Mouse (Mus musculus): ENCODE measurements around the gene Lclat1. TPM values are rescaled to one million over a fixed set of nuclear protein-coding genes. Genes with fewer than 3 reads are reported as not detected.
A peak's percentile ranks its signal among the peaks of the same experiment; 100 is the strongest.
"Not testable (repeated sequence)": the region's sequence is repeated elsewhere in the genome, so short reads cannot be mapped to it uniquely, and the experiment has no call there.

Lclat1 gene
- polyA plus RNA-seq, 1 experiment from 2014 or later = 12.9 TPM

DNA sequence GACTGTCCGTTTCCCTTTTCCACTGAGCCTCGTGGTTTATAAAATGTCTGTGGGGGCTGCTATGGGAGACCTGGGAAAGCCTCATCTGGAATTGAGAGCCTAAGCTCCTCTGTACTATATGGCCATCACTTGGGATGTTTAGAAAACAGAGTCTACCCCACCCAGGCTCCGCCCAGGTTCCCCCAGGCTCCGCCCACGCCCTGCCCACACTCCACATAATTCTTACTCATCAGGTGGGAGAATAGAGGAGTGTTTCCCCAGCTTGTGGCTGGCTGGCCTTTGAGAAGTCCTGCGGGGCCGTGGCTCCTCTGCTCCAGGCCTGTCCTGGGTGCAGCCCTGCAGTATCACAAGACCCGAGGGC, 143.3 kb downstream of the Lclat1 start:
- no peaks in the 10 kb centered on the region for H3K36me3 ChIP-seq
- no peak overlapping the region for H3K4me3 ChIP-seq (replicated peaks)
- no peak overlapping the region for H3K4me2 ChIP-seq
- H3K9ac ChIP-seq (replicated peaks) = no peak overlapping the region
- H3K4me1 ChIP-seq = peaks cover 8% of the 10 kb centered on the region; the same call in 1 of the 2 replicates
- no peak for ATAC-seq (ENCODE audit: low FRiP score)
- no peaks in the 10 kb centered on the region for H3K9me3 ChIP-seq (replicated peaks)
- 64% methylated on average over 8 of the region's 8 CpGs for WGBS
- H3K27ac ChIP-seq (replicated peaks) = no peak overlapping the region
- H3K27me3 ChIP-seq (replicated peaks) = no peaks in the 10 kb centered on the region

DNA sequence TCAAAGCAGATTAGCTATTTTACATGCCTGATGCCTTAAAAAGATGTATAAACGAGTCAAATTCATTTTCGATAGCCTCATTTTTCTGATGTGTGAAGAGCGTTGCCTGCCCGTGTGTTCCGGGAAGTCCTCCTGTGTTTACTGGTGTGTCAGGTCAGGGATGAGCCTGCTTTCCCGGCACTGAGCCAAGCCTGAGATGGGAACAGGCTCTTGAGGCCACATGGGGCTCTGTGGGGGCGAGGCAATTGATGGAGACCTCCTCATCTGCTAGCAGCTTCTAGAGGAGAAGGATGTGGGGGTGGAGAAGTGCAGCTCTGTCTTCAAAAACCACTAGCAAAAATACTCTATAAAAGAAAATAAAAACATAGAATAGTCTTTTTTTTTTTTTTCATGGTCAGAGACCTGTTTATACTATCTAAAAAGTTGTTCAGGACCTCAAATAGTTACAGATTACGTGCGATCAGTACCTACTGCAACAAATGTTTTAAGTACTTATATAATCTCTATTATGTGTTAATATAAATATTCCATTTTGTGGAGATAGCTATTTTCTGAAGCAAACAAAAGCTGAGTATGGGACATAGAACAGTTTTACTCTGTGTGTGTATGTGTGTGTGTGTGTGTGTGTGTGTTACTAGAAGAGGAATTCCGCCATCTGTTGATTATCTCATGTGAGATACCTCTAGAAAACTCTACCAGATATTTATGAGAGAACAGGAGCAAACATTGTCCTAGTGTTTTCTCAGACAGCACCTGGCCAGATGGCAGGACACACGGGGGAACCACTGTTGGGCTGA, 144.2 kb downstream of the Lclat1 start:
- peaks cover 8% of the 10 kb centered on the region; the same call in 1 of the 2 replicates for H3K4me1 ChIP-seq
- H3K9me3 ChIP-seq (replicated peaks) = no peaks in the 10 kb centered on the region
- no peaks in the 10 kb centered on the region for H3K36me3 ChIP-seq
- no peaks in the 10 kb centered on the region for H3K27me3 ChIP-seq (replicated peaks)
- no peak for ATAC-seq (ENCODE audit: low FRiP score)
- no peak overlapping the region for H3K27ac ChIP-seq (replicated peaks)
- 55% methylated on average over 11 of the region's 11 CpGs for WGBS
- H3K9ac ChIP-seq (replicated peaks) = no peak overlapping the region
- H3K4me2 ChIP-seq = no peak overlapping the region
- no peak overlapping the region for H3K4me3 ChIP-seq (replicated peaks)

DNA sequence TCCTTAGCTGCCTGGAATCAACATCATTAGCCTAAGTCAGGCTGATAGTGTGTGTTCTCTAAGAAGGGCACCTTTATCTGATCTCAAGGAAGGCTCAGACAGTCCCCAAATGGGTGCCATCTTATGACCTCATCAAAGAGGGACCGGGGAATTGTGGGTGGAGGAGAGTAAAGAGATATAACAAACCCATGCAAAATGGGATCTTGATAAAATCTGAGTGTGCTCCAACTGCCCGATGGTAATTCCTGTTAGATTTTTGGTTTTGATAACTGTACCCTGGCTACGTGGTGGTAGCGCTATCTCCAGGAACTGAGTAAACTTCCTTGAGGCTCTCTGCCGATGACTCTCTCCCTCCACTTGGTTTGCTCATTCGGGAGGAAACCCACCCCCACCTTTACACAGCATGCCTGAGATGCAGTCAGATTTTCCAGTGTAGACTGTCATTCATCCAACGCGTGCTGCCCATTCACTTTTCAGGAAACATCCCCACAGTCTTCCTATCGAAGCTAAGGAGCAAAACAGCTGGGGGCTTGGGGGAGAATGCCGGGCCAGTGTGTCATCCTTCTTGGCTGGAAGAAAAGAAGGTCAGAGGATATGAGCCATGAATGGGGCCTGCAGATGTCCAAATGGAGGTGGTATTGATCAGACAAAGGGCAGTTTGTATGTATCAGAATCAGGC, 145.6 kb downstream of the Lclat1 start:
- H3K27me3 ChIP-seq (replicated peaks) = no peaks in the 10 kb centered on the region
- no peaks in the 10 kb centered on the region for H3K9me3 ChIP-seq (replicated peaks)
- H3K4me1 ChIP-seq = peaks cover 13% of the 10 kb centered on the region
- H3K9ac ChIP-seq (replicated peaks) = no peak overlapping the region
- whole genome bisulfite sequencing = 86% methylated on average over 10 of the region's 10 CpGs
- ATAC-seq (ENCODE audit: low FRiP score) = no peak
- no peaks in the 10 kb centered on the region for H3K36me3 ChIP-seq
- no peak overlapping the region for H3K4me2 ChIP-seq
- no peak overlapping the region for H3K27ac ChIP-seq (replicated peaks)
- H3K4me3 ChIP-seq (replicated peaks) = no peak overlapping the region

DNA sequence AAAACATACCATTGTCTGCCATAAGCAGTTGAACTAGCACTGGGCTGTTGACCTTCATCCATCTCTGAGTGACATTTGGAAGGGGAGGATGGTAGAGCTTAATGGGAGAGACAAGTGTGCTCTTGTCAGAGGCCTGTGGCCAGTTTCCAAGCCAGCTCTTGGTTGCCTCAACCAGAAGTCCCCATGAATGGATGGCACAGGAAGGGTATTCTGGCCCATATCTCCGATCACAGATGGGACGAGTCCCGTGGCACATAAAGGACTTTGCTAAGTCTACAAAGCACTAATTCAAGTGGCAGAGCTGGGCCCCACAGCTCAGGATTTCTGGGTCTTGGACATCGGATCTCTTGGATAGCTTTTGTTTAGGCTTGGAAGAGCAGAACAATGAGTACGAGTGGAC, 148.0 kb downstream of the Lclat1 start:
- WGBS = 90% methylated on average over 5 of the region's 5 CpGs
- Histone ChIP-seq H3K9me3 (replicated peaks) (no peaks in the 10 kb centered on the region), H3K4me2 (no peak overlapping the region), H3K36me3 (no peaks in the 10 kb centered on the region), H3K27me3 (replicated peaks) (no peaks in the 10 kb centered on the region), H3K4me3 (replicated peaks) (no peak overlapping the region), H3K9ac (replicated peaks) (no peak overlapping the region), H3K4me1 (peaks cover 18% of the 10 kb centered on the region), H3K27ac (replicated peaks) (no peak overlapping the region)
- no peak for ATAC-seq (ENCODE audit: low FRiP score)

DNA sequence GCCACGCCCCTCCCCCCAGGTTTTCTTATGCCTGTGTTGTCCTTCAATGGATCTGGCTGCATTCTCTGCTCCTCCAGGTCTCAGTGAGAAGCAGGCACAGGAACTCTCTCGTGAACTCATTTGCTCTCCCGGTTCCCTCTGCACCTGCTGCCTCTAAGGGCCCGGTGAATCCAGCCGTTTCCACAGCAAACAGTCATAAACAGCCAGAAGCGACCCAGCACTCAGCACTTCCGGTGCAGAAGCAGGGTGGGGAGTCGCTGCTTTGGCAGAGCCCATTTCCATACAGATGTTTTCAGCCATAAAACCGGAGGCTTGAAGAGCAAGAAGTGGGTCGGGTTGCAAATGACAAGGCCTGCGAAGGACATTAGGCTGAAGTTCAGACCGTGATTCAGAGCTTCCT, 150.8 kb downstream of the Lclat1 start:
- H3K27me3 ChIP-seq (replicated peaks) = no peaks in the 10 kb centered on the region
- no peak overlapping the region for H3K27ac ChIP-seq (replicated peaks)
- no peak overlapping the region for H3K4me3 ChIP-seq (replicated peaks)
- H3K9me3 ChIP-seq (replicated peaks) = no peaks in the 10 kb centered on the region
- no peak overlapping the region for H3K9ac ChIP-seq (replicated peaks)
- 16% methylated on average over 12 of the region's 12 CpGs for WGBS
- H3K4me1 ChIP-seq = peaks cover 10% of the 10 kb centered on the region
- H3K4me2 ChIP-seq = peak overlapping the region; percentile 26; the same call in 1 of the 2 replicates
- no peaks in the 10 kb centered on the region for H3K36me3 ChIP-seq
- ATAC-seq (ENCODE audit: low FRiP score) = 0 out of 2 replicates have a peak, but pooled peaks have one; percentile 24

DNA sequence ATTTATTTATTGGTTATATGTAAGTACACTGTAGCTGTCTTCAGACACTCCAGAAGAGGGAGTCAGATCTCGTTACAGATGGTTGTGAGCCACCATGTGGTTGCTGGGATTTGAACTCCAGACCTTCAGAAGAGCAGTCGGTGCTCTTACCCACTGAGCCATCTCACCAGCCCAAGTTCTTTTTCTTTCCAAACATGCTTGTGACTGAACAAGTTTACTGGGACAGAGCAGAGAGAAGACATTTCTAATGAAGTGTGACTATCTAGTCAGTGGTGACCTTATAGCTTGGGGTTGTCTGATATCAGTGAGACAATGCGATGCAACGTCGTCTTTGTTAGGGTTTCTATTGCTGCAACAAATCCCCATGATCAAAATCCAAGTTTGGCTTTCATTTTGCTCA, 151.5 kb downstream of the Lclat1 start:
- H3K36me3 ChIP-seq; H3K27ac ChIP-seq (replicated peaks); ATAC-seq (ENCODE audit: low FRiP score); H3K9me3 ChIP-seq (replicated peaks); H3K4me3 ChIP-seq (replicated peaks); H3K4me1 ChIP-seq; H3K27me3 ChIP-seq (replicated peaks); H3K9ac ChIP-seq (replicated peaks); H3K4me2 ChIP-seq: not testable (repeated sequence)
- WGBS = 91% methylated on average over 5 of the region's 5 CpGs

DNA sequence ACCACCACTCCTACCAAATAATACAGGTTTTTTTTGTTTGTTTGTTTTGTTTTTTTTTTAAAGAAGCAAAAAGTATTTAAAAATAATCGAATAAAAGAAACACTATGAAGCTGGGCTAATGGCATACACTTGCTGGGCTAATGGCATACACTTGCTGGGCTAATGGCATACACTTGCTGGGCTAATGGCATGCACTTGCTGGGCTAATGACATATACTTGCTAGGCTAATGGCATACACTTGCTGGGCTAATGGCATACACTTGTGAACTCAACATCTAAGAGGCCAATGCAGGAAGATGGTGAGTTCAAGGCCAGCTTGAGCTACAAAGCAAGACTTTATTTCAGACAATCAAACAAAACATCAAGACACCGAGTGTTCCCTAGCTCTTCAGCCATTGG, 154.8 kb downstream of the Lclat1 start:
- Histone ChIP-seq H3K27ac (replicated peaks) (no peak overlapping the region), H3K4me3 (replicated peaks) (no peak overlapping the region), H3K27me3 (replicated peaks) (no peaks in the 10 kb centered on the region), H3K9me3 (replicated peaks) (no peaks in the 10 kb centered on the region), H3K9ac (replicated peaks) (no peak overlapping the region), H3K4me1 (peaks cover 10% of the 10 kb centered on the region), H3K36me3 (no peaks in the 10 kb centered on the region), H3K4me2 (no peak overlapping the region)
- ATAC-seq (ENCODE audit: low FRiP score) = no peak
- WGBS = 88% methylated on average over 2 of the region's 2 CpGs

DNA sequence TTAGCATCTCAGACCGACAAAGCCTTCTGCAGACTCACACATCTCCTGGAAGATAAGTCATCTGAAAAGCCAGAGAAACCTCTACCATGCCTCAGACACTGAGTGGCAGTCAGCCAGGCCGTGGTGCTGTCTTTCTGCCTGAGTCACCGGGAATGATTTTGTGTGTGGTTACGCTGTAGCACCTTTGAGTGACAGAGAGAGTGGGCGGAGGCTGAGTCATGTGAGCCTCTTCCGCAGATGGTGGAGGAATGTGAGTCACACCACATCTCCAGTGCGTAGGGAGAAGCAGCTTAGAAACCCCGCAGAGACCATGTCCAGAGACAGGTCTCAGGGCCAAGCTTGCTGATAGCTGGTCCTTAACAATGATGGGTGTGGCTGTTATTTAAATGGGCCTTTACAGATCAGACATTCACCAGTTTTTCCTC, 155.3 kb downstream of the Lclat1 start:
- no peak overlapping the region for H3K27ac ChIP-seq (replicated peaks)
- ATAC-seq (ENCODE audit: low FRiP score) = no peak
- H3K36me3 ChIP-seq = no peaks in the 10 kb centered on the region
- WGBS = 90% methylated on average over 8 of the region's 8 CpGs
- peaks cover 8% of the 10 kb centered on the region for H3K4me1 ChIP-seq
- no peaks in the 10 kb centered on the region for H3K27me3 ChIP-seq (replicated peaks)
- no peak overlapping the region for H3K4me2 ChIP-seq
- H3K4me3 ChIP-seq (replicated peaks) = no peak overlapping the region
- no peaks in the 10 kb centered on the region for H3K9me3 ChIP-seq (replicated peaks)
- H3K9ac ChIP-seq (replicated peaks) = no peak overlapping the region

DNA sequence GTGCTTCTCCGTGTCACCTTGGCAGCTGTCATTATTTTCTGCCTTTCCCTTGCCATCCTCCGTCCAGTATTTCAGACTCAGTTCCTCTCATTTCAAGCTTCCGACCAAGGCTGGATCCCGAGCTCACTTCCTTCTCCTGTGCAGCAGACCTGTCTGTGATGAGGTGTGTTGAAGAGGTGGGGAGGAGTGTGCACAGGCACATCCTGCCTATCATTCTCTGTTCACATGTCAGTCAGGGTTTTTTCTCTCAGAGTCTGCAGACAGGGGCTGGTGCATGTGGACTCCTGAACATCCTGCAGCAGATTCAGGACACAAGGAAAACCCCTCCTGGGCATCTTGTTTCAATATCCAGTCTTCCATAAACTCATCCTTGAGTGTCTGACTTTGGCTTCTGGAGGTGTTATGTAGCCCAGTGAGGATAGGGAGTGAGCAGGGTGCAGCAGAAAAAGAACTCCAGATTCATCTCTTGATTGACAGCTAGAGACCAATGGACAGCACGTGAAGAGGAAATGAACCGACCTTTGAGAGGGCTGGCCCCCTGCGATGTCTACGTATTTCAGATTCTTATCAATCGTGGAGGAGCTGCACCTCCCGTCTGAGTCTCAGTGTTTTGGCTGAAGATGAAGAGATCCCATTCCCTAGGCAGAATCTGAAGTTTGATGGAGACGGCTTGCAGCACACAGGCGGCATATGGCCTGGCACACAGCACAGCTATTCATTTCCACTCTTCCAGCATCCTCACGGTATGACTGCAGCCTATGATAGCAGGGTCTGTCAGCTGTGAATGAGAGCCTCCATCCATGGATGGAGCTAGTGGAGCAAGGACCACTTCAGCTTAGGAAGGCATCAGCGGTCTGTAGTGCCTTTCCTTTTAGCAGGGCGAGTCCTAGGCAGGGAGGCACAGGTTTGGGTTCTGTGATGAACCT, 163.3 kb downstream of the Lclat1 start:
- Histone ChIP-seq H3K27me3 (replicated peaks) (no peaks in the 10 kb centered on the region), H3K4me1 (peaks cover 6% of the 10 kb centered on the region), H3K4me2 (no peak overlapping the region), H3K36me3 (no peaks in the 10 kb centered on the region), H3K9ac (replicated peaks) (no peak overlapping the region), H3K9me3 (replicated peaks) (no peaks in the 10 kb centered on the region), H3K4me3 (replicated peaks) (no peak overlapping the region), H3K27ac (replicated peaks) (peak overlapping the region; percentile 25; the same call in 1 of the 2 replicates)
- ATAC-seq (ENCODE audit: low FRiP score) = peak; percentile 68
- 78% methylated on average over 15 of the region's 15 CpGs for WGBS

DNA sequence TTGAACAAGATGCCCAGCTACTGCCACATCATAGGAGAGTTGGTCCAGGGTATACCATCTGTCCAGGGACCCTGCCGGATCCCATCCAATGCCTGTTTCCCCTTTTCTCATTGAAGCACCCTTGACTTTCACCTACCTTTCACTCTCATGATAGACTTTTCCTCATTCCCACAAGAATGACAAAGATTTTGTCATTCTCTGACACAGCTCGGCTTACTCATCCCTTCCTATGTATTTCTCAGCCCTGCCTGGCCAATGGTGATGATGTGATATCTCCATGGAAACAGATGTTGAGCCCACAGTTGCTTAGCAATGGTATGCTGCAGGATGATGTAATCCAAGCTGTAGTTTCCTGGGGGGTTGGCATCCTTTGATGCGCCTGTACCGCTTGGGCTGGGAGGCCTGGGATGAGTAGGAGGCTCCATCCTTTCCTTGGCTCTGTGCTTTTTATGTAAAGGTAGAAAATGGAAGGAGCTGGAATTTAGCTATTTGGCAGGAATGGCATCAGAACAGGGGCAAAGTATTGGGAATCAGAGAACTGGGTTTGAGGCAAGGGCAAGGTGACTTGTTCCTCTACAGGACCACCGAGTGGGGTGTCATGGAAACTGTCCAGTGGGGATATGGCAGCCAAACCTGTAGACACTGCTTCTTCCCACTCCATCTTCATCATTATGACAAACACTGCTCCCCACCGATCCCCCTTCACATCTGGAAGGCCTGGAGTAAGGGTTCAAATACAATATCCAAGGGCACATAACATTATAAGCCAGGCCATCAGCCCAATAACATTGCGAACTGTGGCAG, 164.2 kb downstream of the Lclat1 start:
- peaks cover 6% of the 10 kb centered on the region for H3K4me1 ChIP-seq
- H3K9ac ChIP-seq (replicated peaks) = no peak overlapping the region
- no peak overlapping the region for H3K4me3 ChIP-seq (replicated peaks)
- no peaks in the 10 kb centered on the region for H3K9me3 ChIP-seq (replicated peaks)
- ATAC-seq (ENCODE audit: low FRiP score) = peak; percentile 95
- H3K27me3 ChIP-seq (replicated peaks) = no peaks in the 10 kb centered on the region
- no peaks in the 10 kb centered on the region for H3K36me3 ChIP-seq
- no peak overlapping the region for H3K4me2 ChIP-seq
- H3K27ac ChIP-seq (replicated peaks) = peak overlapping the region; percentile 25; the same call in 1 of the 2 replicates
- 72% methylated on average over 7 of the region's 7 CpGs for WGBS

DNA sequence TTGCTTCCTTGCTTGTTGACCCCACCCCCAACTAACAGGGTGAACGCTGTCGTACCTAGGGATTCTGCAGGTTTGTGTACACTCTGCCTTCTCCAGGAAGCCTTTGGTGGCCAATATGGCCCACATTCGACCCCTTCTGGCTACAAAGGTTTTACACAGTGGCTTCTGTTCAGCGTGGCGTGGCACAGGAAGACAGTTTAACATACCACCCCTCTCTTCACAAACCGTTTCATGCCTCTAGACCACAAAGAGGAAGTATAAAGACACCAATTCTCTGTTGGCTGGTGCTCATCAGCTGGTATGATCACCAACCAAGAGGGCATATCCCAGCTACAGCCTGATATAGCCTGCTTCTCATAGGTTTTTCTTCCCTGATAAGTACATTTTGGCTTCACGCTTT, 166.0 kb downstream of the Lclat1 start:
- Histone ChIP-seq H3K9ac (replicated peaks) (no peak overlapping the region), H3K36me3 (no peaks in the 10 kb centered on the region), H3K4me2 (no peak overlapping the region), H3K4me3 (replicated peaks) (no peak overlapping the region), H3K9me3 (replicated peaks) (no peaks in the 10 kb centered on the region), H3K4me1 (peaks cover 6% of the 10 kb centered on the region), H3K27me3 (replicated peaks) (no peaks in the 10 kb centered on the region), H3K27ac (replicated peaks) (no peak overlapping the region)
- ATAC-seq (ENCODE audit: low FRiP score) = no peak
- WGBS = 84% methylated on average over 7 of the region's 7 CpGs
